In genomic region chr13:97435865-97436718, GRCm38 (mm10) we compare ENCODE assay signal across 8 mouse cellular contexts.
DNase-seq lines count a peak whose midpoint lies in the region; ATAC-seq lines count a peak whose summit lies in the region.

No protein-coding gene starts in this region.

- H3K4me3 ChIP-seq in embryonic facial prominence, embryonic 11.5 days (ENCODE audit: low read depth, low read length): peak overlapping the region; percentile 35
- H3K4me3 ChIP-seq in liver, embryonic 16.5 days (ENCODE audit: low read depth, low read length): peak overlapping the region; percentile 40

- ATAC-seq in embryonic facial prominence, embryonic 11.5 days (replicated peaks; ENCODE audit: insufficient number of reproducible peaks, low FRiP score, low TSS enrichment, low read depth): 0 out of 2 replicates have a peak, but pooled peaks have one; percentile 48
- ATAC-seq in liver, embryonic 16.5 days (ENCODE audit: low read depth): no peak

- peak overlapping the region; percentile 75 for H3K4me2 ChIP-seq in embryonic facial prominence, embryonic 11.5 days (ENCODE audit: low read depth, low read length)
- peak overlapping the region; percentile 71 for H3K4me2 ChIP-seq in liver, embryonic 16.5 days (ENCODE audit: low read depth, low read length)

- peaks cover 2% of the 10 kb centered on the region; the same call in 1 of the 2 replicates for H3K4me1 ChIP-seq in embryonic facial prominence, embryonic 11.5 days (ENCODE audit: control insufficient read depth, insufficient read depth, low read length)
- H3K4me1 ChIP-seq in liver, embryonic 16.5 days (ENCODE audit: control insufficient read depth, low read depth, low read length): peaks cover 17% of the 10 kb centered on the region

- peak overlapping the region; percentile 69 for H3K9ac ChIP-seq in embryonic facial prominence, embryonic 11.5 days (replicated peaks; ENCODE audit: low read length)
- H3K9ac ChIP-seq in liver, embryonic 16.5 days (ENCODE audit: low read depth, low read length): peak overlapping the region; percentile 36; the same call in 1 of the 2 replicates

- H3K36me3 ChIP-seq in embryonic facial prominence, embryonic 11.5 days (replicated peaks; ENCODE audit: control insufficient read depth, insufficient read depth, low read depth, low read length): no peaks in the 10 kb centered on the region
- H3K36me3 ChIP-seq in liver, embryonic 16.5 days (ENCODE audit: control insufficient read depth, insufficient read depth): no peaks in the 10 kb centered on the region

- DNase-seq in urinary bladder, postnatal 25 days (ENCODE audit: low spot score): peak; percentile 29
- no peak for DNase-seq in urinary bladder, postnatal 10 days (ENCODE audit: low spot score)
- peak; percentile 84 for DNase-seq in embryonic facial prominence, embryonic 11.5 days (ENCODE audit: low spot score)
- peak; percentile 60 to 74 for DNase-seq in heart, adult 9 months (ENCODE audit: low spot score in 2 of 2)
- DNase-seq in kidney, adult 18-20 months: peak; percentile 33
- peak; percentile 81 for DNase-seq in neural tube, embryonic 10.5 days (ENCODE audit: extremely low spot score, low spot score)
- peak; percentile 81 for DNase-seq in thymus, postnatal 14 days

- WGBS in embryonic facial prominence, embryonic 11.5 days: 5% methylated on average over 24 of the region's 24 CpGs
- WGBS in liver, embryonic 16.5 days (ENCODE audit: insufficient replicate concordance): 10% methylated on average over 24 of the region's 24 CpGs

- H3K27ac ChIP-seq in embryonic facial prominence, embryonic 11.5 days (replicated peaks; ENCODE audit: low read depth, low read length): peak overlapping the region; percentile 72
- H3K27ac ChIP-seq in liver, embryonic 16.5 days (ENCODE audit: low read length): no peak overlapping the region

- no peaks in the 10 kb centered on the region; the same call in 1 of the 2 replicates for H3K27me3 ChIP-seq in embryonic facial prominence, embryonic 11.5 days (ENCODE audit: control insufficient read depth, insufficient read depth, low read length)
- H3K27me3 ChIP-seq in liver, embryonic 16.5 days (ENCODE audit: control insufficient read depth, insufficient read depth, low read depth, low read length): peaks cover 43% of the 10 kb centered on the region

- no peaks in the 10 kb centered on the region for H3K9me3 ChIP-seq in embryonic facial prominence, embryonic 11.5 days (replicated peaks; ENCODE audit: control insufficient read depth, low read length)
- no peaks in the 10 kb centered on the region for H3K9me3 ChIP-seq in liver, embryonic 16.5 days (replicated peaks; ENCODE audit: control insufficient read depth, low read length)
